Mouse (Mus musculus) B cell, adult 2 months (primary cell): ENCODE data around the gene Slc22a16.

Experiments used
- DNase-seq, 2 experiments: peaks; one replicate each; pipeline ENCODE4 v3.0.0; 2022

The Slc22a16 gene

GRCm38 (mm10) chr10:40617973-40618372 is 47.8 kb downstream of the Slc22a16 start:
- DNase-seq = no peak

- no peak for DNase-seq
Observed at GRCm38 (mm10) chr10:40619760-40620159, 49.6 kb downstream of the Slc22a16 start.

- DNase-seq = peak; percentile 57 to 60
Observed at GRCm38 (mm10) chr10:40629140-40629539, 59.0 kb downstream of the Slc22a16 start.

GRCm38 (mm10) chr10:40629656-40630311 is 59.6 kb downstream of the Slc22a16 start, which contains the start of gene Ddo:
TSS of gene Ddo (plus strand) at chr10:40630011.
- DNase-seq = no peak

- DNase-seq = no peak
Observed at GRCm38 (mm10) chr10:40630457-40630856, 60.3 kb downstream of the Slc22a16 start.

- no peak for DNase-seq
Observed at GRCm38 (mm10) chr10:40630961-40631360, 60.8 kb downstream of the Slc22a16 start.

GRCm38 (mm10) chr10:40632087-40632486 is 62.0 kb downstream of the Slc22a16 start:
- DNase-seq = no peak

GRCm38 (mm10) chr10:40637331-40637730 is 67.2 kb downstream of the Slc22a16 start:
- no peak for DNase-seq

- DNase-seq = no peak
Observed at GRCm38 (mm10) chr10:40638276-40638675, 68.1 kb downstream of the Slc22a16 start.

GRCm38 (mm10) chr10:40638823-40639819 is 69.0 kb downstream of the Slc22a16 start:
- no peak for DNase-seq

GRCm38 (mm10) chr10:40640406-40640805 is 70.3 kb downstream of the Slc22a16 start:
- DNase-seq = no peak

- no peak for DNase-seq
Observed at GRCm38 (mm10) chr10:40641901-40642300, 71.8 kb downstream of the Slc22a16 start.

- DNase-seq = no peak
Observed at GRCm38 (mm10) chr10:40643126-40643525, 73.0 kb downstream of the Slc22a16 start.

GRCm38 (mm10) chr10:40644456-40644855 is 74.3 kb downstream of the Slc22a16 start:
- DNase-seq = no peak

GRCm38 (mm10) chr10:40645346-40645745 is 75.2 kb downstream of the Slc22a16 start:
- DNase-seq = no peak

GRCm38 (mm10) chr10:40648776-40649175 is 78.6 kb downstream of the Slc22a16 start:
- no peak for DNase-seq

GRCm38 (mm10) chr10:40649634-40650033 is 79.5 kb downstream of the Slc22a16 start:
- no peak for DNase-seq

- no peak for DNase-seq
Observed at GRCm38 (mm10) chr10:40651676-40652075, 81.5 kb downstream of the Slc22a16 start.
